Mouse (Mus musculus) hindlimb bud, embryonic 11.5 days (tissue): ENCODE results near the gene Sik2.
A peak's percentile ranks its signal among the peaks of the same experiment; 100 is the strongest.

ENCODE experiments used
- DNase-seq: peaks from one replicate; pipeline ENCODE4 v3.0.0-alpha.2; 2012; ENCODE audit warnings: low read depth, low spot score; ENCODE audit errors: extremely low spot score

Sik2 gene

GRCm38 (mm10) chr9:50986677-50987076 is 22.2 kb downstream of the Sik2 start:
- DNase-seq: no peak

GRCm38 (mm10) chr9:50986123-50986522 is 22.8 kb downstream of the Sik2 start:
- no peak for DNase-seq

DNA sequence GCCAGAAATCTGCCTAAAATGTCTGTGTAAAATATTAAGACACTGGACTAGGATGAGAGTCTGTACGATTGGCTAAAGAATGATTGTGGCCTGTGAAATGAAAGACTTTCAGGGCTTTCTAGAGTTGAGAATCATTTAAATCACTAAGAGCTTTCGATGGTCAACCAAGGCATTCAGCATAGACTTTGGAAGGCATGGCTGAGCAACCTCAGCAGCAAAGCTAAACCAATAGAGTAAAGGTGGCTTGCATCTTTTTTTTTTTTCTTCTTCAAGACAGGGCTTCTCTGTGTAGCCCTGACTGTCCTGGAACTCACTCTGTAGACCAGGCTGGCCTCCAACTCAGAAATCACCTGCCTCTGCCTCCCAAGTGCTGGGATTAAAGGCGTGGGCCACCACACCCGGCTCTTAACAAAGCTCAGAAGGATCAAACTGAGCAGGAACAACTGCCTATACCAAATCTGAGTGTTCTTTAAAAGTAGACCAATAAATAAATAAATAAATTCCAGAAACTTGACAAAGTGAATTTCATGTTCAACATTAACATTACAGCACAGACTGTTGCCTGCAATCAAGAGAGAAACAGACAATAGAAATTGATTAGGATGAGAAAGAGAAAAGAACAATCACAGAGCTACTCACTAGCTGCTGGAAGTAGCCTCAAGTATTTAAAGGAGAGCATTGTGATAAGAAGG is 27.2 kb downstream of the Sik2 start:
- DNase-seq: no peak

DNA sequence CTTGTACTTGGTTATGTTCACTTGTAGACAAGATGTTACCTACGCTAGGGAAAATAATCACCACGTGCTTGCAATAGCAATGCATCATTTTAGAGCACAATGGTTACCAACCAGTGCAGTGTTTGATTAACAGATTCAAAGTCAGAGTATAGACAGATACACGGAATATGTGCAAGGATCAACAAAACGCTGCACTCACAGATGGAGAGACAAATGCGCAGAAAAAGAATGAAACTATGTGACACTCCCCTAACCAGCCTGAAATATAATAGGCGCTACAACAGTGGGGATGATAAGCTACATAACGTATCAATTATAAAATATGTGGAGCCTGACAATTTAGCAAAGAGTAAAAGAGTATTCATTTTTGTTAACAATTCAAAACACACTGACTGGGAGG is 34.2 kb downstream of the Sik2 start:
- DNase-seq: no peak

DNA sequence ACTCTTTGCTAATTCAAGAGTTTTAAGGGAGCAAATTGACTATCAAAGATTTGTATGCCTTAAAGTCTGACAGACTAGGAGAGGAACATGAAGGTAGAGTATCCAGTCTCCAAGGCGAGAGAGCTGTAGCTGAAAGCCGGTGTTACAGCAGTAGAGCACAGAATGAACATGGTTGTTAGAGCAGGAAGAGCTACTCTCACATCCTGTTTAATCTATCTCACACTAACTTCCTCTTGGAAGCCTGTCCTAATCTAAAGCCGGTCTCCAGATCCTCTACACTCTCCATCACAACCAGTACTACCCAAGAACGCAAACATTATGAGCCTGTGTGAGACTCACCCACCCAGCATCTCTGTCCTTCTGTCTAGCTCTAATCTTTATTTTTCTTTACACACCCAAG is 38.5 kb downstream of the Sik2 start:
- no peak for DNase-seq

- DNase-seq: no peak
Observed at GRCm38 (mm10) chr9:50969266-50969665, 39.6 kb downstream of the Sik2 start.

- no peak for DNase-seq
Observed at GRCm38 (mm10) chr9:50966277-50966676, 42.6 kb downstream of the Sik2 start.

DNA sequence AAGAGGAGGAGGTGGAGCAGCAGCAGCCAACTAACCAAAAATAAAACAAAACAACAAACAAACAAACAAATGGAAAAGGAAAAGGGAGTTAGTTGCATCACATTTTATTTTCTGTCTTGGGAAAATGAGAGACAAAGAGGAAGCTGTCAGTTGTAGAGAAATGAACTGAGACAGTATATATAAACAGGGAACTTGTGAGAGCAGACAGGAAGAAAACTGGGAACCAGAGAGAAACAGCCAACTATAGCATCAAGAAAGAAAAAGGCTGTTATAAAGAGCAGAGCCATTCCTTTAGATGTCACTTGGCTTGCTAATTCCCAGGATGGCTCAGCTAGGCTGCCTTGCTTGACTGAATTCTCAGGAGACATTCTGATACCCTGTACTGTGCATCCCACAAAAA is 43.5 kb downstream of the Sik2 start:
- no peak for DNase-seq

- no peak for DNase-seq
Observed at GRCm38 (mm10) chr9:50964911-50965310, 44.0 kb downstream of the Sik2 start.

- DNase-seq: peak; percentile 18
Observed at GRCm38 (mm10) chr9:50957956-50958489, 50.9 kb downstream of the Sik2 start.

DNA sequence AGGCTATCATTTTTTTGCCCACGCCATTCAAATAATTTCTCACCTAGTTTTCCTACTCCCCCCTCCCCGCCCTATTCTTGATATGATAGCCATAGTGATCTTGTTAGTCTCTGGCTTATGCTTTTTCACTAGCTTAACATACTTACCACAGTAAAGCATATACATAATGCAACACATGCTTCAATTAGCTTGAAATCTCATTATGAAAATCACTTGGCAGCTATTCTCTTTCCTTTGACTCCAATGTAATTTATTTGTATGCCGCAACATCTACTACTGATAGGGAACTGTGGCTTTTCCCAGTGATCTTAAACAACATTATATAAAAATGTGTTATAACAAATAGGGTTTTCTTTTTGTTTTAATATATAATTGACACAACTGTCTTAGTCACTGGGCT is 53.7 kb downstream of the Sik2 start:
- no peak for DNase-seq

GRCm38 (mm10) chr9:50948097-50948823 is 60.6 kb downstream of the Sik2 start:
- DNase-seq: no peak

- no peak for DNase-seq
Observed at GRCm38 (mm10) chr9:50946338-50946737, 62.5 kb downstream of the Sik2 start.

- DNase-seq: no peak
Observed at GRCm38 (mm10) chr9:50944826-50945225, 64.0 kb downstream of the Sik2 start.

DNA sequence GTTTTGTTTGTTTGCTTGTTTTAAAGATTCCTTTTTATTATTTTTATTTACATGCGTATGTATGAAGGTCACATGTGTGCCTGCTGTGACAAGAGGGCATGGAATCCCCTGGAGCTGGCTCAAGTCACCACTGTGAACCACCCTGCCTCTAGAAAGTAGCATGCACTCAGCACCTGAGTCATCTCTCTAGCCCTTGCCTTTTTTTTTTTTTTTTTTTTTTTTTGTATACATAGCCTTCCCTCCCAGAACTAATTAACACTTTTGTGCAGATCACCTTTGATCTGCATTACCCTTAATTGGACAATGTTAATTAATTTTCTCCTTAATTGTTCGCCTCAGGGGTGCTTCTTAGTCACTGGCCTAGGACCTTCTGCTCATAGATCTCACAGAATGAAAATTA is 66.2 kb downstream of the Sik2 start:
- no peak for DNase-seq

DNA sequence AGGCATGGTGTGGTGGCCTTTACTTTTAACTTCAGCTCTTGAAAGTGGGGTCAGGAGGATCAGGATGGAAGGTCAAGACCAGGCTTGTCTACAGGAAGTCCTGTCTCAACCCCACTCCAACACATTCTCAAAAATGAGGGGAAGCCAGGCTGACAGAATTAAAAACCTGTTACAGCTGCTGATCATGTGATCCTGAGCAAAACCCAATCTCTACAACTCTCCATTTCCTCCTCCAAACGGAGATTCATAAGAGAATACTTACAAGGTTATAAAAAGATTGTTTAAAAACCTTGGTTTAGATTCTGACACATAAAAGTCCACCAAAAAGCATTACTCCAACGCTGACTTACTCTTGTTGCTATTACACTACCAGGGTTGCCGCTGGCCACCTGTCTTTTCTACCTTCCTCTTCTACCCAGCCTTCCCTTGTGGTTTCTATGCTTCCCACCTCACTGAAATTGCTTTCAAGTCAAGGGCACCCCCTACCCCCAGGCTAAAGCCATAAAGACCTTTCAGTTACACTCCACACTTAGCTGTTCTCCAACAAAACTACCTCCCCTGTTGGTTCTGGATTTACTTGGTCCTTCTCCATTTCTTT is 67.0 kb downstream of the Sik2 start:
- DNase-seq: no peak

DNA sequence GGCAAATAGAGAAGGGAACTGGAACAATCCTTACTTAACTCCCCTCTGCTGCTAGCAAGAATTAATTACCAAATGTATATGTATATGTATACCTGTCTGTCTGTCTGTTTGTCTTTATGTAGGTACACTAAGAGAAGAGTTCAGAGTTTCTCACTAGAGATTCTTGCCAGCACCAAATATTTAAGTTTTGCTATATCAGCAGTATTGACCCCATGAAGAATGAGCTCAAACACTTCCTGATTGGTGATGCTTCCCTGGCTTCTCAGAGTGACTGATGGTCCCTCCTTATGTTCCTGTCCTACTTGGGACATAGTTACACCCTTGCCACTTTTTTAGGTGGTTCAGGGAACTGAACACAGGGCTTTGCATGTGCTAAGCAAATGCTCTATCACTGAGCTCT is 78.9 kb downstream of the Sik2 start:
- DNase-seq: no peak

GRCm38 (mm10) chr9:50925801-50926200 is 83.1 kb downstream of the Sik2 start:
- no peak for DNase-seq

GRCm38 (mm10) chr9:50924454-50924853 is 84.4 kb downstream of the Sik2 start:
- no peak for DNase-seq

DNA sequence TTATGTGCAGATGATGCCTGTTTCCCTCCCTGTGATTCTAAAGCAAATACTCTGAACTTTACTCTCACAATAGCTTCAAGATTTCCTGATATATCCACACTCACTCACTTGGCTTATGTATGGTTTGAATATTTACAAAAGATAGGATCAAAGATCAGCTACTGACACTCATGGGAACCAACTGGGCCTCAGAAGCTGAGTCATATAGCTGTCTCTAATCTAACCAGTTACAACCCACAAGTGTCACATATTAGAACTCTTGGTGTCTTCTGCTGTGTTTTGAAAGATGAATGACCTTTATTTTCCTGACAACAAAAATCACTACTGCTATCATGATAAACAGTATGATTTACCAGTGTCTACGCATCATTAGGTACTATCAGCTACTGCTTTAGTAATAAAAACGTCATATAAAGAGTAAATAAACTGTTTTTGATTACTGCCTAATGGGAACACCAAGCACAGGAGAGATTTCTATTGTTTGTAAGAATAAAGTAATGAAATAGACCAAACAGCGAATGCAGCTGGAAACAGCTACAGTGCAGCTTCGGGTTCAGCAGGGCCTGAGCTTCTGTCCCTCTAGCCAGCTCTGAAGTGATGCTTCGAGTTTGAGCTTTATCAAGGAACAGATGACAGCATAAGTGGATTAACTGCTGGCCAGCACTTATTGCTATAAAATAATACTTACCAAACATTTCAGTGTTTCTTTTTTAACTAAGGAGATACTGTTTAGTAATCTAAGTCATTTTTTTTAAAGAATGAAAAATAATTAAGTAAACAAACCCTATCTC is 86.3 kb downstream of the Sik2 start:
- DNase-seq: no peak
